Mouse (Mus musculus) intestine, embryonic 16.5 days (tissue): ENCODE results near the gene Pde1a. TPM values are rescaled to one million over a fixed set of nuclear protein-coding genes. Genes with fewer than 3 reads are reported as not detected.

Experiments
- ATAC-seq: fragments of 200-750 bp; cut with Nextera tagmentation; 2 replicates; pipeline ENCODE4 v1.8.0; 2017; ENCODE audit warnings: moderate TSS enrichment, moderate library complexity
- H3K27ac ChIP-seq: fragments of 300-500 bp; sonication (generic); 2 replicates; pipeline ENCODE4 v1.5.1; 2014; ENCODE audit warnings: mild to moderate bottlenecking, low read length
- H3K27me3 ChIP-seq: fragments of 300-500 bp; sonication (generic); replicated peaks from 2 replicates; pipeline ENCODE4 v1.6.1; 2014; ENCODE audit warnings: low read length, control low read depth, mixed read lengths; ENCODE audit not compliant: control insufficient read depth, insufficient read depth
- H3K36me3 ChIP-seq: fragments of 300-500 bp; sonication (generic); 2 replicates; pipeline ENCODE4 v1.6.1; 2014; ENCODE audit warnings: low read length, control low read depth; ENCODE audit not compliant: control insufficient read depth, insufficient read depth
- H3K4me1 ChIP-seq: fragments of 300-500 bp; sonication (generic); 2 replicates; pipeline ENCODE4 v1.6.1; 2014; ENCODE audit warnings: low read length, control low read depth, mixed read lengths; ENCODE audit not compliant: control insufficient read depth, insufficient read depth
- H3K4me2 ChIP-seq: fragments of 300-500 bp; sonication (generic); 2 replicates; pipeline ENCODE4 v1.6.1; 2014; ENCODE audit warnings: low read depth, low read length, control low read depth
- H3K4me3 ChIP-seq: fragments of 300-500 bp; sonication (generic); 2 replicates; pipeline ENCODE4 v1.5.1; 2014; ENCODE audit warnings: mild to moderate bottlenecking, low read length
- H3K9ac ChIP-seq: fragments of 300-500 bp; sonication (generic); 2 replicates; pipeline ENCODE4 v1.6.1; 2014; ENCODE audit warnings: low read depth, low read length
- H3K9me3 ChIP-seq: fragments of 300-500 bp; sonication (generic); 2 replicates; pipeline ENCODE4 v1.6.1; 2016; ENCODE audit warnings: low read length, control low read depth; ENCODE audit not compliant: control insufficient read depth
- WGBS: fragments of 180-500 bp; shearing (Covaris S2); extraction: QIAGEN DNeasy Blood & Tissue Kit; methylation state at CpG from one replicate; pipeline ENCODE4 v1.1.7; 2014; 5-methylcytosine and 5-hydroxymethylcytosine counted together
- polyA plus RNA-seq: library from polyadenylated mRNA; unstranded; fragments of >200 nt; fragmentation: Nextera tagmentation; extraction: Ambion mirVana; gene quantifications from 2 replicates; pipeline ENCODE4 v1.2.1, GENCODE M21; 2015

Pde1a gene
- polyA plus RNA-seq, 1 experiment from 2014 or later = 27.4 TPM

- H3K4me1 ChIP-seq = no peaks in the 10 kb centered on the region
- no peaks in the 10 kb centered on the region for H3K36me3 ChIP-seq
- H3K4me2 ChIP-seq = no peak overlapping the region
- no peaks in the 10 kb centered on the region for H3K27me3 ChIP-seq
- no peak overlapping the region for H3K4me3 ChIP-seq
- H3K9ac ChIP-seq = no peak overlapping the region
- no peaks in the 10 kb centered on the region for H3K9me3 ChIP-seq
- 47% methylated on average over 5 of the region's 5 CpGs for WGBS
- no peak overlapping the region for H3K27ac ChIP-seq
- ATAC-seq = no peak
Observed at GRCm38 (mm10) chr2:79977259-79977658, 152.0 kb downstream of the Pde1a start.

- H3K27ac ChIP-seq = no peak overlapping the region
- H3K36me3 ChIP-seq = no peaks in the 10 kb centered on the region
- no peak for ATAC-seq
- H3K4me2 ChIP-seq = no peak overlapping the region
- H3K4me1 ChIP-seq = no peaks in the 10 kb centered on the region
- H3K27me3 ChIP-seq = no peaks in the 10 kb centered on the region
- no peaks in the 10 kb centered on the region for H3K9me3 ChIP-seq
- no peak overlapping the region for H3K4me3 ChIP-seq
- H3K9ac ChIP-seq = no peak overlapping the region
Observed at GRCm38 (mm10) chr2:79975947-79976346, 153.3 kb downstream of the Pde1a start.

- Histone ChIP-seq H3K4me3 (no peak overlapping the region), H3K27ac (no peak overlapping the region), H3K4me2 (no peak overlapping the region), H3K4me1 (no peaks in the 10 kb centered on the region), H3K9ac (no peak overlapping the region), H3K27me3 (no peaks in the 10 kb centered on the region), H3K9me3 (no peaks in the 10 kb centered on the region), H3K36me3 (no peaks in the 10 kb centered on the region)
- ATAC-seq = no peak
Observed at GRCm38 (mm10) chr2:79972271-79972670, 157.0 kb downstream of the Pde1a start.

GRCm38 (mm10) chr2:79969594-79969993 is 159.7 kb downstream of the Pde1a start:
- Histone ChIP-seq H3K27ac (no peak overlapping the region), H3K4me2 (no peak overlapping the region), H3K9ac (no peak overlapping the region), H3K9me3 (no peaks in the 10 kb centered on the region), H3K36me3 (no peaks in the 10 kb centered on the region), H3K27me3 (no peaks in the 10 kb centered on the region), H3K4me3 (no peak overlapping the region), H3K4me1 (peaks cover 3% of the 10 kb centered on the region; the same call in 1 of the 2 replicates)
- ATAC-seq = peak; percentile 91
- WGBS = 38% methylated on average over 5 of the region's 5 CpGs

DNA sequence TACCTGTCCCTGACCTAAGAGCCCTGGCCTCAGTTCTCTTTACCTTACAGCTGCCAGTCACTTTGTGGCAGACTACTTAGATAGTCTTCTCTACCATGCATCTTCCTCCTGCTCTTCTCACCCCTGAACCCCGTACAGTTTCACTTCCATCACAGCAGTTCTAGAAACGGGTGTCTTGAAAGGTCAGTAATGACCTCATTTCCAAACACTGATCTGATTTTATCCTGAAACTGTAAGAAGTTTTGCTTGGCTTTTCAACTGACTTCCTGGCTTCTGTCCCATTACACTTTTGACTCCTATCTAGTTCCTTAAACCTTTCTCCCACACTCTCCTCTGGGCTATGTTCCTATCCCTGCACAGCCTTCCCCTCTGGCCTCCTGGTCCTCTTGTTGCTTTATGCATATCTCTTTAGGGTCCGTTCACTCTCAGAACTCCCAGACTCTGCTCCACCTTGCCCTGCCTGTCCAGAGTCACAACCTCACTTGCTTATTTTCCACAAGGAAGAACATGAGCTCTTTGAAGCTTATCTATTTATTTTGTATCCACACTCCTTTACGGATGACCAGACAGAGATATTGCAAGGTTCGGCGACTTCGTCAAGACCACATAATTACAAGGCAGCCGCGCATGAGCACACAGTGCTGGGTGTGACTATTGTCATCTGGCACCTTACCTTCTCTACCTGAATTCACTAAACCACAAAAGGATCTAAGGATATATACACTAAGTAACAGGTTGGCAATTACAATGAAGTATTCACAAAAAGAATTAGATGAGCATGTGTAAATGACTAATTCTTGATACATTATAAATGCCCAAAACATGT is 162.4 kb downstream of the Pde1a start:
- Histone ChIP-seq H3K9ac (no peak overlapping the region), H3K27ac (no peak overlapping the region), H3K4me2 (no peak overlapping the region), H3K4me3 (no peak overlapping the region), H3K4me1 (peaks cover 3% of the 10 kb centered on the region; the same call in 1 of the 2 replicates), H3K36me3 (no peaks in the 10 kb centered on the region), H3K9me3 (no peaks in the 10 kb centered on the region), H3K27me3 (no peaks in the 10 kb centered on the region)
- WGBS = 73% methylated on average over 9 of the region's 9 CpGs
- ATAC-seq = no peak

- Histone ChIP-seq H3K36me3 (no peaks in the 10 kb centered on the region), H3K9ac (no peak overlapping the region), H3K4me2 (no peak overlapping the region), H3K9me3 (no peaks in the 10 kb centered on the region), H3K4me1 (peaks cover 3% of the 10 kb centered on the region; the same call in 1 of the 2 replicates), H3K4me3 (no peak overlapping the region), H3K27ac (no peak overlapping the region), H3K27me3 (no peaks in the 10 kb centered on the region)
- no peak for ATAC-seq
- WGBS = 82% methylated on average over 1 of the region's 1 CpGs
Observed at GRCm38 (mm10) chr2:79966086-79966485, 163.2 kb downstream of the Pde1a start.

DNA sequence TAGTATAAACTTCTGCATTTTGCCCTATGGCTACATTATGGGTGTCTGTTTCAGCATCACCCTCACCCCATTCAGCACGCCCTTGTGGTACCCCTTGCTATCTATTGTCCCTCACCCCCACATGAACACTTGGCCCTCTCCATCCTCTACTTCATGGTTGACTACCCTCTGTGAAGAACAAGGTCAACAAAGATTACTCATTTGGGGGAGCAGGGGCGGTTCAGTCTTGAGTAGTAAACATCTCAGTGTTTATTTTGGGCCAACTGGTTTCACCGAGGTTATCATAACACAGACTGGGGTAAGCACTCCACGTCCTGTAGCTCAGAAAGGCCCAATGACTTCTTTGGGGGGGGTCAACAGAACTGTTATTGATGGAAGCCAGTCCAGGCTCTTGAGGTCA is 164.3 kb downstream of the Pde1a start:
- Histone ChIP-seq H3K9ac (no peak overlapping the region), H3K36me3 (no peaks in the 10 kb centered on the region), H3K4me1 (peaks cover 3% of the 10 kb centered on the region; the same call in 1 of the 2 replicates), H3K27me3 (no peaks in the 10 kb centered on the region), H3K9me3 (no peaks in the 10 kb centered on the region), H3K4me3 (no peak overlapping the region), H3K27ac (no peak overlapping the region), H3K4me2 (no peak overlapping the region)
- WGBS = 46% methylated on average over 4 of the region's 4 CpGs
- no peak for ATAC-seq

DNA sequence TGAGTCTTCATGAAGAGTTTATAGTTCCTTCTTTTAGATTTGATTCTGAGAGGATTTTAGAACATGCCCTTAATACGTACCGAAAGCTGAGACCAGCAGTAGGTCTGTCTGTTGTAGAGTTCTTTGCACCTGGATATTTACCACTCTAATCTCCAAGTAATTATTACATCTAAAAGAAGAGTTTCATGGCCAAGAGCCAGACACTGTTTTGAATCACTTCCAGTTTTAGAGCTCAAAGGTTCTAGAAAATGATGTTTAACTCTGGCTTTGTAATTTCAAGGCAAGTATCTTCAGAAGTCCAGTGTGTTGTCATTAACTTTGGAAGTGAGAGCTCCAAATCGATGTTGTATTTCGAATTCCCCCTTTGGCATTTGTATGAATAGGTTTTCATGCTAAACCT is 167.8 kb downstream of the Pde1a start:
- 0 out of 2 replicates have a peak, but pooled peaks cover 2% of the 10 kb centered on the region for H3K4me1 ChIP-seq
- no peaks in the 10 kb centered on the region for H3K9me3 ChIP-seq
- no peak overlapping the region for H3K27ac ChIP-seq
- ATAC-seq = no peak
- no peak overlapping the region for H3K4me2 ChIP-seq
- no peaks in the 10 kb centered on the region for H3K27me3 ChIP-seq
- no peak overlapping the region for H3K4me3 ChIP-seq
- H3K36me3 ChIP-seq = no peaks in the 10 kb centered on the region
- 80% methylated on average over 4 of the region's 4 CpGs for WGBS
- H3K9ac ChIP-seq = no peak overlapping the region

GRCm38 (mm10) chr2:79957659-79958340 is 171.5 kb downstream of the Pde1a start:
- WGBS = 54% methylated on average over 6 of the region's 6 CpGs
- Histone ChIP-seq H3K9me3 (no peaks in the 10 kb centered on the region), H3K9ac (no peak overlapping the region), H3K4me2 (no peak overlapping the region), H3K4me1 (0 out of 2 replicates have a peak, but pooled peaks cover 2% of the 10 kb centered on the region), H3K27ac (0 out of 2 replicates have a peak overlapping the region, but pooled peaks have one; percentile 19), H3K36me3 (no peaks in the 10 kb centered on the region), H3K4me3 (no peak overlapping the region), H3K27me3 (no peaks in the 10 kb centered on the region)
- ATAC-seq = no peak
